Mouse (Mus musculus) ovary, postnatal 36 days (tissue): ENCODE measurements around the gene I0C0044D17Rik.

Experiments used
- DNase-seq: peaks from one replicate; pipeline ENCODE4 v3.0.0; 2022; ENCODE audit warnings: low spot score, mixed read lengths

Gene I0C0044D17Rik

GRCm38 (mm10) chr4:98777464-98777863 lies 46.2 kb downstream of the I0C0044D17Rik start:
- no peak for DNase-seq

- DNase-seq = no peak
Measured at GRCm38 (mm10) chr4:98776721-98777427, 46.8 kb downstream of the I0C0044D17Rik start.

- DNase-seq = no peak
Measured at GRCm38 (mm10) chr4:98773785-98774184, 49.9 kb downstream of the I0C0044D17Rik start.
